Mouse (Mus musculus) layer of hippocampus, postnatal 10 days (tissue): ENCODE results near the gene Pgm2. TPM values are rescaled to one million over a fixed set of nuclear protein-coding genes. Genes with fewer than 3 reads are reported as not detected.

Source experiments
- DNase-seq, 2 experiments: peaks; one replicate each; pipeline ENCODE4 v3.0.0; 2021; ENCODE audit warnings: low spot score in 2 of 2
- total RNA-seq, 2 experiments: library from RNA; stranded (reverse); gene quantifications; 2 replicates each; pipeline ENCODE4 v1.2.3; 2021

The Pgm2 gene
- total RNA-seq, 2 experiments from 2014 or later: 13.4 to 15.9 TPM

- no peak for DNase-seq
Measured at GRCm38 (mm10) chr5:64074455-64074854, 18.3 kb upstream of the Pgm2 start.

GRCm38 (mm10) chr5:64075506-64075905 is 17.2 kb upstream of the Pgm2 start:
- peak in 1 of 2 experiments; percentile 44 for DNase-seq

DNA sequence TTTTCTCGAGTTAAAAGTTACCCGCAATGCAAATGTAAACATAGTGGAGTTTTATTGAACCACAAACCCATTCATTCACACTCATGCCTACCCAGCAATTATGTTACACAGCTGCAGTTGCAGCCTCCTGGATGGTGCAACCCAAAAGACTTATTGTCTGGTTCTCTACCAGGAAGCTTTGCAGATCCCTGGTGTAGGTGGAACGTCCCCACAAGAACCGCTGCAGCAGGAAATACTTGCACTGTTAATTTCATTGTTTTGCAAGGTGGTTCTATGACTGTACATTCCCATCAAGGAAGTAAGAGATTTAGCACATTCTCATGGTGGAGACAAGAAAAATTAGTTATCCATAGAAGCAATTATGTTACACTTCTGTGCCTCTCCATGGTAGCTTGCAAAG is 15.4 kb upstream of the Pgm2 start:
- DNase-seq: no peak

GRCm38 (mm10) chr5:64078740-64079461 is 13.8 kb upstream of the Pgm2 start:
- peak in 1 of 2 experiments; percentile 22 for DNase-seq

DNA sequence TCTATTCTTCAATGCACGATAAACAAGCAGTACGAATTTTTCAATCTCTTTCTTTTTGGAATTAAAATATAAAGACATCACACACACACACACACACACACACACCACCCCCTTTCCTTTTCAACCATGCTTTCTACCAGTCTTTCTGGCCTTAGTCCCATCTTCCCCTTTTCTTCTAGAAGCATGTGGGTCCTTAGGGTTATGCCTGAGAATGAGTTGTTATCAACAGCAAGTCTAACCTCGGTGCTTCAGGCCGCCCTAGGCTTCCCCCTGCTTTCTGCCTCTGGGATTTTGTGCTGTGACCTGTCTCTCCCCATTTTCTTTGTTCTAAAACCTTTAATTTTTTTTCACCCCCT is 13.3 kb upstream of the Pgm2 start:
- DNase-seq: no peak

- DNase-seq: no peak
Measured at GRCm38 (mm10) chr5:64083447-64084359, 9.0 kb upstream of the Pgm2 start.

DNA sequence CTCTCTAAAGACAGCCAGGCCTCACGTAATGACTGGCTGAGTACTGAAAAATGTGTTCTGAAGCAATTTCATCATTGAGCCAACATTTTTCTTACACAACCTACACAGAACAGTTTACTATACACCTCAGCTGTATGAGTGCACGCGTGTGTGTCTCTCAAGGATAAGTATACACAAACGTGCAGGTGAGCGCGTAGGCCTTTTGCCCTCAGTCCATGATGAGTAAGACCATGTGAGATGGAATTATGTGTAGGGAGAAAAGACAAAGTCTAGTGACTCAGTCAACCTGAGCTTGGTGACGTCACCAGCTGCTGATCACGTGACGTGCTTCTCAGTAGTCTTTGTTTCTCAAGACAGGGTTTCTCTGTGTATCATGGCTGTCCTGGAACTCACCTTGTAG is 7.3 kb upstream of the Pgm2 start:
- no peak for DNase-seq

DNA sequence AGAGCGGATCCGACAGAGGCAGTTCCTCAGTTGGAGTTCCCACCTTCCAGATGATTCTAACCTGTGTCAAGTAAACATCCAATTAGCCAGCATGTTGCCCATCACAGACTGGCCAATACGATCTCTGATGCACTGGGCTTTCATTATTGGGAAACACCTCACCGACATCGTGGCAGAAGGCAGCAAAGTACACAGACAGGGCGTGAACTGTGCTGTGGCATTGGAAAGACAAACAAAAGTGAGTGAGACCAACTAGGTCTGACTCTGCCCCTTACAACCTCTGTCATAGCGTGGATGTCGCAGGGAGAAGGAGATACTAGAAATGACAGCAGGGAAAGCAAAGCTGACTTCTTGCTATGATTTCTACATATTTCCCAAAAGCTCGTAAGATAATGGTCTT is 4.0 kb upstream of the Pgm2 start:
- DNase-seq: no peak

DNA sequence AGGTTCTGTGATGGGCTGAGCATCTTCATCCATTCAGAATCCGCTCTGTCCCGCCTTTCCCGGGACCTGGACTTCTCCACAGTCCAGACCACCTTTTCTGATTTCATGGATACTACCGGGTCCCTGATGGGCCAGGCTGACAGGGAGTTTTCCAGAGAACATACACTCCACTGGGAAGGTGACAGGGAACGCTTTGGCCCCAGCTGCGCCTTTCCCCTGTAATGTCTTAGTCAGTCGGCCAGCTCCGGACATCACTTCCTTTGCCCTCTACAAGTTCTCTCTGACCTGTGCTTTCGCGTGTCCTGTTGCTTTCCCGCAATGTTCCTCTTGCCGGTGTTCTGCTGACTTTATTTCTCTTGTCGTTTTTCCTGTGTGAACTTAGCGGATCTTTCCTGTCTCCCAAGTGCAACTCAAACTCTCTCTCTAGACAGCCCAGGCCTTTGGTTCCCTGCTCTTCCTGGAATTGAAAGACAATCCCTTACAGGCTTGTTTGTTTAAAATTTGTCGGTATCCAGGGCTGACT is 660 bp downstream of the Pgm2 start:
- peak in 1 of 2 experiments; percentile 13 for DNase-seq

DNA sequence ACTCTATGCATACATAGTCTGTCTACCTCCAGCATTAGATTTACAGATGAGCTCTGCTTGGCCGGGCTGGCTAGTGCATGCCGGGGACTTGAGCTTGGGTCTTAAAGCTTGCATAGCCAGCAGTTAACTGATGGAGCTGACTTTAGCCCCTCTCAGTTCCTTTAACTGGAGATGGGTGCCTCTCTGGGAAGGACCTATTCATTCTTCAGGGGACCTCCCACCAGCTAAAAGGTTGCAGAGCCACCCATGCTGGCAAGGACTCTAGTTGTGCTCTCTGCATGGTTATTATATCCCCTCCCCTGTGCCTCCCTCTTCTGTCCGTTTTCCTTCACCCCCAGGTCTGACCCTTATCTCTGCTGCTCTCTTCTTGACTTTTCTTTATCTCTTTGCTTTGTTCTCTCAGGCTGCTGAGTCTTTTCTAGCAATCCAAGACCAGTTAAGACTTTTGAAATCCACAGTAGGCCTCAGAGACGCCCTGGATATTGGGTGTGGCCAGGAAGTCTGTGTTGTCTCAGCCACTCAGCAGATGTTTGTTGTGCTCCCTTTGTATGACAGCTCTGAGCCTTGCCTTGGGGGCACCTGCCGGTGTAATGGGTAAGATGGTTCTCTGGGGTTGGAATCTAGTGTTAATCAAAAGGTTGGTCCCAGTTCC is 2.7 kb downstream of the Pgm2 start:
- DNase-seq: no peak

- DNase-seq: no peak
Measured at GRCm38 (mm10) chr5:64101993-64102716, 9.4 kb downstream of the Pgm2 start.

DNA sequence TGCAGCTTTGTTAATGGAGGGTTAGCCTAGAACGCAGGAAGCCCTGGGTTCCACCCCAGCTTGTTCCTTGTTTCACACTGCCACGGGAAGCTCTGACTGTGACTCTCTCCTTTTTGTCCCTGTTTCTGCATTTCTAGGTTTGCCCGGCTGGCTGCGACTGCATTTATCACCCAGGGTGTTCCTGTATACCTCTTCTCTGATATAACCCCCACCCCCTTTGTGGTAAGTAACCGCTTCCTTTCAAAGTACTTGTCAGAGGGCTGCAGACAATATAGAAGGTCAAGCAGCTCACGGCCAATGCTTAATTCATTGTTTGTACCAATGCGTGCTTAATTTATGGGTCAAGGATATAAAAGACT is 9.9 kb downstream of the Pgm2 start:
- no peak for DNase-seq

- DNase-seq: no peak
Measured at GRCm38 (mm10) chr5:64107596-64108289, 15.0 kb downstream of the Pgm2 start.

DNA sequence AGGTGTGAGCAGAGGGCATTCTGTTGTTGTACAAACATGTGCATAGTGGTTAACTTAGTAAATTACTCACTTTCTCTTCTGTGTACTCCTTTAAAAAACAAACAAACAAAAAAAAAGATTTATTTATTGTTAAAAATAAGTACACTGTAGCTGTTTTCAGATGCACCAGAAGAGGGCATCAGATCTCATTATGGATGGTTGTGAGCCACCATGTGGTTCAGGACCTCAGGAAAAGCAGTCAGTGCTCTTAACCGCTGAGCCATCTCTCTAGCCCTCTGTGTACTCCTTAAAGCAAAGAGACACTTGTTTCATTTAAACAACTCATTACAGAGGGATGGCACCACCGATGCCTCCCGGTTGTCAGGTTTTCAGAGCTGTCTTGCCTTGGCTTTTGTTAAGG is 16.5 kb downstream of the Pgm2 start:
- DNase-seq: no peak

DNA sequence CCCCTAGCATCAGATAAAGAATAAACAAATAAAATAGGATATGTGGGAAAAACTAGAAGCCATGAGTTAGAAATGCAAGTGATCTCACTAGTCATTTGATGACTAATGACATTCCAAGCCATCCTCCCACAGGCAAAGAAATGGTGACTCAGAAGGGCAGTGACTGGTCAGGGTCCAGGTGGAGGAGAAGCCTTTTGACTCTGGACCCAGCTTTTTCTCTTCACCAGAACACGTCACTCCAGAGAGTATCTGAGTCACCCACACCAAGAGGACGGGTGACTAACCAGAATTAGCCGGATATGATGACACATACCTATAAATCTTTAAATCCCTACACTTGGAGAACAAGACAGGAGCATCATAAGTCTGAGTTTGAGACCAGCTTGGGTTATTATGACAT is 19.6 kb downstream of the Pgm2 start:
- DNase-seq: no peak

- DNase-seq: no peak
Measured at GRCm38 (mm10) chr5:64114210-64114609, 21.5 kb downstream of the Pgm2 start.

DNA sequence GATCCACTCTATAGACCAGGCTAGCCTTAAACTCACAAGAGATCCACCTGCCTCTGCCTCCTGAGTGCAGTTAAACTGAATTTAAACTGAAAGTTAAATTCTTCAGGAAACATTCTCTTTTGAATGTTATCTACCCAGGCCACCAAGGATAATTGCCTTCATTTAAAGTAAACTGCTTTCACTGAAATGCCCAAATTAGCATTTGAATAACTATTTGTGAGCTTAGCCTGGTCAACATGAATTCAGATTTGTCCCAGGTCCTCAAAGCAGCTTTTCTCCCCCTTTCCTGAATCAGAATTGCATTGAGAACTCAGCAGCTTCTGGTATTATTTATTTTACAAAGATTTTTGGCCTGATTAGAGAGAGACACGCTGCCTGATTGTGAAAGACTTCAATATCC is 24.4 kb downstream of the Pgm2 start:
- DNase-seq: no peak

GRCm38 (mm10) chr5:64125783-64126182 is 33.0 kb downstream of the Pgm2 start:
- DNase-seq: no peak

DNA sequence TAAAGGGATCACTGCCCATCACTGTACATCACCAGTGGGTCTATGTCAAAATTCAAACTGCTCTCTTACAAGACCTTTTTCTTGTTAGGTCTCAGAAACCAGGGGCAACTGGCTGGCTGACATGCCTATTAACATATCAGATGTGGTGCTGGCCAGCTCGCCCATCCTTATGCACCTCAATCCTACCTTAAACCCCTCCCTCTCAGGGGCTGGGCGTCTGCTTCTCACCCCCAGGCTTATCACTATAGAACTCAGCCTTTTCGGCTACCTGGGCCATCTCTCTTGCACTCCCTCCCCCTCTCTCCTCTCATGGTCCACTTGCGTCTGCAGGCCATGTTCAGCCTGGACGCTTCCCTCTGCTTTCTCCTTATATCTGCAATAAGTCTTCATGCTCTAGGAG is 38.8 kb downstream of the Pgm2 start:
- DNase-seq: no peak

DNA sequence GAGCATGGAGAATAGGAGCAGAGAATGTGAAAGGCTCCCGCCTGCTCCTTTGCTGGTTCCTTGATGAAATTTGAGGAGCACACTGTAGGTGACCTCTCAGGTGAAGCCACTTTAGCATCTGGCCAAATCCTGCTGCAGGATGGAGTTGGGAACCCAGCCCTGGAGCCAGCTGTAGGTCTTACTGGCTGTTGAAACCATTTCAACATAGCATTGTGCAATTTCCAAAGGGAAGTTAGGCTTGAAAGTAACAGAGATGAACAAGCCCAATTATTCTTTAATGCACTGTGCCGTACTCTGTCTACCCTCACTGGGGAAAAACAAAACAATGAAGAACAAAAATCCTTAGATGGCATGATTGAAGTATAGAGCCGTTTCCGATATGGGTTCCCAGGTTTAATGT is 41.2 kb downstream of the Pgm2 start:
- DNase-seq: no peak

DNA sequence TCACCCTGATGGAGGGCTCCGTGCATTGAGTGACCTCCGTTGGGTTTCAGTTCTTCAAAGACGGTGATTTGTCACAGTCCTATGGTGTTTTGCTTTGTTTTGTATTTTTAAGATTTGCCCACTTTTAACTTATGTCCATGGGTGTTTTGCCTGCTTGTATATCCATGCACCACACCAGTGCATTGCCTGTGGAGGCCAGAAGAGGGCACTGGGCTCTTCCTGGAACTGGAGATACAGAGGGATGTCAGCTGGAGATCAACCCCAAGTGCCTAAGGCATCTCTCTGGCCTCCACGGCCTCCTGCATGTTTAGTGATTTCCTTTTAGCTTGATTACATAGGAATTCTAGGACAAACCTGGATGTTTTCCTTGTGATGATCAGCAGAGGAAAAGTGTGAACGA is 43.6 kb downstream of the Pgm2 start:
- no peak for DNase-seq
